Mouse (Mus musculus) brain, embryonic 14.5 days (tissue): Measurements from ENCODE around the gene Prok2. TPM values are rescaled to one million over a fixed set of nuclear protein-coding genes. Genes with fewer than 3 reads are reported as not detected.

ENCODE experiments used
- DNase-seq: peaks from one replicate; pipeline ENCODE4 v3.0.0-alpha.2; 2011; ENCODE audit warnings: low read depth
- CTCF ChIP-seq: fragments of 200-500 bp; IDR thresholded peaks from 2 replicates; pipeline ENCODE4 v1.5.1; 2012; ENCODE audit warnings: inconsistent platforms, mild to moderate bottlenecking, moderate library complexity, borderline replicate concordance; ENCODE audit not compliant: insufficient read depth, insufficient read length; ENCODE audit errors: extremely low read depth
- POLR2A ChIP-seq: fragments of 200-500 bp; IDR thresholded peaks from 2 replicates; pipeline ENCODE4 v1.6.1; 2012; ENCODE audit warnings: mild to moderate bottlenecking, inconsistent platforms, borderline replicate concordance; ENCODE audit not compliant: poor library complexity, insufficient read depth, insufficient read length, severe bottlenecking; ENCODE audit errors: extremely low read depth
- polyA plus RNA-seq: library from polyadenylated mRNA; depleted of rRNA; stranded (reverse); fragments of >200 nt; gene quantifications from 2 replicates; pipeline ENCODE4 v1.2.3, GENCODE M21; 2012; rRNA removed

The Prok2 gene
- polyA plus RNA-seq, 1 experiment: 0.46 TPM

- peak; percentile 75 for DNase-seq
- TF ChIP-seq CTCF: no peak
- no peak for TF ChIP-seq POLR2A
Measured at GRCm38 (mm10) chr6:99678108-99678507, 48.1 kb downstream of the Prok2 start.

GRCm38 (mm10) chr6:99677325-99677724 is 48.9 kb downstream of the Prok2 start:
- TF ChIP-seq CTCF (no peak), POLR2A (no peak)
- no peak for DNase-seq

GRCm38 (mm10) chr6:99674482-99674881 is 51.7 kb downstream of the Prok2 start:
- peak; percentile 52 for DNase-seq
- TF ChIP-seq POLR2A: no peak
- no peak for TF ChIP-seq CTCF

GRCm38 (mm10) chr6:99671768-99672167 is 54.4 kb downstream of the Prok2 start:
- peak; percentile 21; the same call in 1 of the 2 replicates for TF ChIP-seq CTCF
- TF ChIP-seq POLR2A: no peak
- no peak for DNase-seq

GRCm38 (mm10) chr6:99670481-99671119 is 55.6 kb downstream of the Prok2 start:
- TF ChIP-seq POLR2A (no peak), CTCF (peak; percentile 74; the same call in 1 of the 2 replicates)
- DNase-seq: peak; percentile 90

- DNase-seq: peak; percentile 97
- TF ChIP-seq CTCF: no peak
- no peak for TF ChIP-seq POLR2A
Measured at GRCm38 (mm10) chr6:99669481-99670325, 56.5 kb downstream of the Prok2 start.

- TF ChIP-seq CTCF (no peak), POLR2A (no peak)
- no peak for DNase-seq
Measured at GRCm38 (mm10) chr6:99667290-99667689, 58.9 kb downstream of the Prok2 start.

- DNase-seq: peak; percentile 66
- TF ChIP-seq CTCF: no peak
- 0 out of 2 replicates have a peak, but pooled peaks have one; percentile 43 for TF ChIP-seq POLR2A
Measured at GRCm38 (mm10) chr6:99666318-99667171, 59.6 kb downstream of the Prok2 start, which contains the start of the genes Eif4e3 and Gm20696. Gene Eif4e3, minus strand, starts transcription at chr6:99666771. Gene Gm20696, minus strand, starts transcription at chr6:99666797.

GRCm38 (mm10) chr6:99665457-99666317 is 60.5 kb downstream of the Prok2 start:
- no peak for TF ChIP-seq POLR2A
- no peak for TF ChIP-seq CTCF
- peak; percentile 43 for DNase-seq

GRCm38 (mm10) chr6:99663232-99663631 is 63.0 kb downstream of the Prok2 start:
- no peak for DNase-seq
- TF ChIP-seq POLR2A: no peak
- no peak for TF ChIP-seq CTCF

Other genes with a start within 250 kb of the Prok2 start
- gene Foxp1, start 203.7 kb downstream of the Prok2 start, polyA plus RNA-seq: 55.0 and 68.1 TPM in 2 replicates
- 10.6 and 11.6 TPM in 2 replicates for gene Eif4e3, start 59.6 kb downstream of the Prok2 start, polyA plus RNA-seq
- 0.93 and 1.8 TPM in 2 replicates for gene Gm20696, start 59.6 kb downstream of the Prok2 start, polyA plus RNA-seq
- 26.5 and 38.8 TPM in 2 replicates for gene Gpr27, start 33.7 kb downstream of the Prok2 start, polyA plus RNA-seq